Mouse (Mus musculus): ENCODE measurements around the gene Nckap5.

- TF ChIP-seq RCOR1 (conservative IDR thresholded peaks at IDR 0.05; ENCODE audit: low read depth, low read length) (no peak), CTCF (conservative IDR thresholded peaks at IDR 0.05 in 1 of 2, IDR thresholded peaks at IDR 0.05 in 1 of 2; ENCODE audit: low read depth in 2 of 2, low read length in 2 of 2) (no peak), ELF1 (IDR thresholded peaks at IDR 0.05; ENCODE audit: low read depth, low read length) (no peak), USF2 (conservative IDR thresholded peaks at IDR 0.05; ENCODE audit: low read depth, low read length) (no peak), NELFE (IDR thresholded peaks at IDR 0.05; ENCODE audit: low read depth, low read length) (no peak), ZKSCAN1 (IDR thresholded peaks at IDR 0.05; ENCODE audit: borderline replicate concordance, low read depth, low read length) (no peak), E2F4 (IDR thresholded peaks at IDR 0.05; ENCODE audit: insufficient replicate concordance, low read depth, low read length) (no peak), ZNF384 (IDR thresholded peaks at IDR 0.05; ENCODE audit: low read depth, low read length) (no peak), SIN3A (IDR thresholded peaks at IDR 0.05; ENCODE audit: low read length) (no peak), TCF12 (IDR thresholded peaks at IDR 0.05; ENCODE audit: low read depth, low read length) (no peak), USF1 (IDR thresholded peaks at IDR 0.05; ENCODE audit: low read depth, low read length) (no peak), GABPA (IDR thresholded peaks at IDR 0.05; ENCODE audit: insufficient replicate concordance, low read depth, low read length) (no peak), POLR2A (IDR thresholded peaks at IDR 0.05; ENCODE audit: low read depth, low read length) (no peak), IRF4 (IDR thresholded peaks at IDR 0.05; ENCODE audit: low read depth, low read length) (no peak)
These were observed 63.6 kb downstream of the Nckap5 start for GRCm38 (mm10) chr1:126766971-126767370.
